Mouse (Mus musculus) MEL (cell line): ENCODE results near the gene Ppp1r14d. TPM values are rescaled to one million over a fixed set of nuclear protein-coding genes. Genes with fewer than 3 reads are reported as not detected.

Source experiments
- DNase-seq: peaks from one replicate; pipeline ENCODE4 v3.0.0; 2011; ENCODE audit warnings: low read depth, low spot score
- H3K27ac ChIP-seq: 2 replicates; pipeline ENCODE4 v1.5.1; 2012; ENCODE audit warnings: low read depth, mild to moderate bottlenecking, control low read depth, low read length, moderate library complexity; ENCODE audit not compliant: control insufficient read depth
- H3K27me3 ChIP-seq, 2 experiments: fragments of 150-350 bp in 1 of 2; sonication (generic) in 1 of 2; 2 replicates each; pipeline ENCODE4 v1.6.1; 2012; ENCODE audit warnings: low read length in 2 of 2, mild to moderate bottlenecking in 2 of 2, improper control_type of control experiment in 1 of 2, moderate library complexity in 1 of 2; ENCODE audit not compliant: insufficient read depth in 2 of 2, control insufficient read depth in 1 of 2
- H3K36me3 ChIP-seq, 2 experiments: 2 replicates each; pipeline ENCODE4 v1.6.1; 2012 to 2014; ENCODE audit warnings: low read length in 2 of 2, improper control_type of control experiment in 1 of 2, inconsistent platforms in 1 of 2, mild to moderate bottlenecking in 1 of 2; ENCODE audit not compliant: insufficient read depth in 2 of 2, control insufficient read depth in 1 of 2
- H3K4me1 ChIP-seq, 2 experiments: fragments of 150-350 bp in 1 of 2; sonication (generic) in 1 of 2; 2 replicates each; pipeline ENCODE4 v1.6.1; 2012; ENCODE audit warnings: low read length in 2 of 2, improper control_type of control experiment in 1 of 2, mild to moderate bottlenecking in 1 of 2; ENCODE audit not compliant: insufficient read depth in 2 of 2, control insufficient read depth in 1 of 2
- H3K4me3 ChIP-seq, 2 experiments: fragments of 150-350 bp in 1 of 2; sonication (generic) in 1 of 2; 2 replicates each; pipeline ENCODE4 v1.5.1; 2012; ENCODE audit warnings: low read depth in 2 of 2, low read length in 2 of 2, mild to moderate bottlenecking in 2 of 2, moderate library complexity in 2 of 2, control low read depth in 1 of 2, improper control_type of control experiment in 1 of 2; ENCODE audit not compliant: control insufficient read depth in 1 of 2, insufficient read depth in 1 of 2
- H3K79me2 ChIP-seq: 2 replicates; pipeline ENCODE4 v1.6.1; 2012; ENCODE audit warnings: mild to moderate bottlenecking, low read length, moderate library complexity; ENCODE audit not compliant: control insufficient read depth, poor library complexity, insufficient read depth
- H3K9ac ChIP-seq: 2 replicates; pipeline ENCODE4 v1.6.1; 2012; ENCODE audit warnings: low read depth, mild to moderate bottlenecking, control low read depth, low read length, moderate library complexity; ENCODE audit not compliant: control insufficient read depth, poor library complexity, severe bottlenecking
- H3K9me3 ChIP-seq: fragments of 150-350 bp; sonication (generic); replicated peaks from 2 replicates; pipeline ENCODE4 v1.6.1; 2012; ENCODE audit warnings: mild to moderate bottlenecking, low read length, improper control_type of control experiment, moderate library complexity; ENCODE audit not compliant: insufficient read depth
- CHD1 ChIP-seq: IDR thresholded peaks from 2 replicates; pipeline ENCODE4 v1.6.1; 2012; ENCODE audit warnings: low read depth, mild to moderate bottlenecking, inconsistent platforms, low read length, improper control_type of control experiment
- CHD2 ChIP-seq: IDR thresholded peaks from 2 replicates; pipeline ENCODE4 v1.6.1; 2011; ENCODE audit warnings: low read length, improper control_type of control experiment
- CTCF ChIP-seq, 3 experiments: IDR thresholded peaks in 2 of 3; conservative IDR thresholded peaks in 1 of 3; 2 replicates each; pipeline ENCODE4 v1.5.1; 2011 to 2012; ENCODE audit warnings: low read length in 3 of 3, low read depth in 2 of 3, mild to moderate bottlenecking in 2 of 3, improper control_type of control experiment in 1 of 3, inconsistent platforms in 1 of 3, mixed read lengths in 1 of 3, moderate library complexity in 1 of 3; ENCODE audit not compliant: control insufficient read depth in 1 of 3, insufficient read depth in 1 of 3, poor library complexity in 1 of 3, severe bottlenecking in 1 of 3
- ELF1 ChIP-seq: IDR thresholded peaks from 2 replicates; pipeline ENCODE4 v1.6.1; 2014; ENCODE audit warnings: low read depth, mild to moderate bottlenecking, inconsistent platforms, low read length, improper control_type of control experiment, moderate library complexity
- EP300 ChIP-seq, 2 experiments: IDR thresholded peaks; 2 replicates each; pipeline ENCODE4 v1.6.1; 2011; ENCODE audit warnings: improper control_type of control experiment in 2 of 2, low read length in 2 of 2, low read depth in 1 of 2, mild to moderate bottlenecking in 1 of 2
- GABPA ChIP-seq: IDR thresholded peaks from 2 replicates; pipeline ENCODE4 v1.6.1; 2012; ENCODE audit warnings: low read depth, mild to moderate bottlenecking, inconsistent platforms, low read length, improper control_type of control experiment, moderate library complexity
- HCFC1 ChIP-seq: IDR thresholded peaks from 2 replicates; pipeline ENCODE4 v1.6.1; 2012; ENCODE audit warnings: low read depth, mild to moderate bottlenecking, inconsistent platforms, low read length, improper control_type of control experiment, moderate library complexity
- JUND ChIP-seq: IDR thresholded peaks from 2 replicates; pipeline ENCODE4 v1.6.1; 2011; ENCODE audit warnings: low read depth, mild to moderate bottlenecking, improper control_type of control experiment, low read length
- KAT2A ChIP-seq: conservative IDR thresholded peaks from 2 replicates; pipeline ENCODE4 v1.6.1; 2012; ENCODE audit warnings: low read depth, low read length, improper control_type of control experiment, inconsistent platforms
- MAFK ChIP-seq: IDR thresholded peaks from 2 replicates; pipeline ENCODE4 v1.6.1; 2011; ENCODE audit warnings: low read depth, mild to moderate bottlenecking, low read length, improper control_type of control experiment, borderline replicate concordance
- MAX ChIP-seq: IDR thresholded peaks from 2 replicates; pipeline ENCODE4 v1.6.1; 2011; ENCODE audit warnings: low read length, improper control_type of control experiment
- MAZ ChIP-seq: IDR thresholded peaks from 2 replicates; pipeline ENCODE4 v1.6.1; 2012; ENCODE audit warnings: low read depth, mild to moderate bottlenecking, inconsistent platforms, low read length, improper control_type of control experiment
- MEF2A ChIP-seq: IDR thresholded peaks from 2 replicates; pipeline ENCODE4 v1.6.1; 2014; ENCODE audit warnings: low read depth, mild to moderate bottlenecking, inconsistent platforms, low read length, improper control_type of control experiment; ENCODE audit not compliant: poor library complexity, insufficient replicate concordance, severe bottlenecking; ENCODE audit errors: extremely low read depth
- MXI1 ChIP-seq: IDR thresholded peaks from 2 replicates; pipeline ENCODE4 v1.6.1; 2011; ENCODE audit warnings: mild to moderate bottlenecking, low read depth, low read length, improper control_type of control experiment
- MYB ChIP-seq: IDR thresholded peaks from 2 replicates; pipeline ENCODE4 v1.6.1; 2011; ENCODE audit warnings: mild to moderate bottlenecking, low read depth, low read length, improper control_type of control experiment
- MYC ChIP-seq: IDR thresholded peaks from 2 replicates; pipeline ENCODE4 v1.6.1; 2011; ENCODE audit warnings: low read depth, mild to moderate bottlenecking, low read length, improper control_type of control experiment, moderate library complexity
- NRF1 ChIP-seq: IDR thresholded peaks from 2 replicates; pipeline ENCODE4 v1.6.1; 2014; ENCODE audit warnings: low read depth, mild to moderate bottlenecking, inconsistent platforms, low read length, improper control_type of control experiment, moderate library complexity; ENCODE audit not compliant: poor library complexity, insufficient read depth, severe bottlenecking
- POLR2AphosphoS2 ChIP-seq: IDR thresholded peaks from 2 replicates; pipeline ENCODE4 v1.6.1; 2011; ENCODE audit warnings: low read length, improper control_type of control experiment
- RAD21 ChIP-seq: IDR thresholded peaks from 2 replicates; pipeline ENCODE4 v1.6.1; 2011; ENCODE audit warnings: mild to moderate bottlenecking, low read depth, low read length, improper control_type of control experiment
- SIN3A ChIP-seq: IDR thresholded peaks from 2 replicates; pipeline ENCODE4 v1.6.1; 2012; ENCODE audit warnings: low read length, improper control_type of control experiment, inconsistent platforms
- SMC3 ChIP-seq: IDR thresholded peaks from 2 replicates; pipeline ENCODE4 v1.6.1; 2011; ENCODE audit warnings: low read depth, low read length, improper control_type of control experiment
- TAL1 ChIP-seq: IDR thresholded peaks from 2 replicates; pipeline ENCODE4 v1.6.1; 2012; ENCODE audit warnings: mild to moderate bottlenecking, inconsistent platforms, low read length, moderate library complexity, mixed read lengths
- TBP ChIP-seq: IDR thresholded peaks from 2 replicates; pipeline ENCODE4 v1.8.0; 2011; ENCODE audit warnings: low read depth, low read length, improper control_type of control experiment
- TCF12 ChIP-seq: IDR thresholded peaks from 2 replicates; pipeline ENCODE4 v1.6.1; 2014; ENCODE audit warnings: low read depth, mild to moderate bottlenecking, inconsistent platforms, low read length, improper control_type of control experiment, moderate library complexity
- UBTF ChIP-seq: IDR thresholded peaks from 2 replicates; pipeline ENCODE4 v1.6.1; 2012; ENCODE audit warnings: low read depth, mild to moderate bottlenecking, inconsistent platforms, low read length, improper control_type of control experiment, moderate library complexity, borderline replicate concordance; ENCODE audit not compliant: insufficient read depth
- USF1 ChIP-seq: IDR thresholded peaks from 2 replicates; pipeline ENCODE4 v1.6.1; 2014; ENCODE audit warnings: low read depth, mild to moderate bottlenecking, inconsistent platforms, low read length, improper control_type of control experiment, moderate library complexity
- ZC3H11A ChIP-seq: IDR thresholded peaks from 2 replicates; pipeline ENCODE4 v1.6.1; 2012; ENCODE audit warnings: low read depth, mild to moderate bottlenecking, inconsistent platforms, low read length, improper control_type of control experiment
- ZKSCAN1 ChIP-seq: IDR thresholded peaks from 2 replicates; pipeline ENCODE4 v1.6.1; 2012; ENCODE audit warnings: low read depth, mild to moderate bottlenecking, inconsistent platforms, low read length, improper control_type of control experiment, moderate library complexity
- ZMIZ1 ChIP-seq: IDR thresholded peaks from 2 replicates; pipeline ENCODE4 v1.6.1; 2012; ENCODE audit warnings: low read depth, mild to moderate bottlenecking, inconsistent platforms, low read length, improper control_type of control experiment, moderate library complexity
- polyA plus RNA-seq, 2 experiments: library from polyadenylated mRNA; stranded (reverse) in 1 of 2; unstranded in 1 of 2; fragments of >175 nt in 1 of 2; fragments of >200 nt in 1 of 2; gene quantifications; 2 replicates each; pipeline versions ENCODE4 v1.2.1 to v1.2.4; 2012; ENCODE audit warnings: low replicate concordance in 2 of 2, low read depth in 1 of 2; ENCODE audit not compliant: insufficient read length in 2 of 2, insufficient read depth in 1 of 2, missing spikeins in 1 of 2
- total RNA-seq: library from RNA; depleted of rRNA; stranded (reverse); fragments of 300-350 nt; gene quantifications from 2 replicates; pipeline ENCODE4 v1.2.3, GENCODE M21; 2012

Gene Ppp1r14d
- total and polyA plus RNA-seq, 3 experiments = not detected

DNA sequence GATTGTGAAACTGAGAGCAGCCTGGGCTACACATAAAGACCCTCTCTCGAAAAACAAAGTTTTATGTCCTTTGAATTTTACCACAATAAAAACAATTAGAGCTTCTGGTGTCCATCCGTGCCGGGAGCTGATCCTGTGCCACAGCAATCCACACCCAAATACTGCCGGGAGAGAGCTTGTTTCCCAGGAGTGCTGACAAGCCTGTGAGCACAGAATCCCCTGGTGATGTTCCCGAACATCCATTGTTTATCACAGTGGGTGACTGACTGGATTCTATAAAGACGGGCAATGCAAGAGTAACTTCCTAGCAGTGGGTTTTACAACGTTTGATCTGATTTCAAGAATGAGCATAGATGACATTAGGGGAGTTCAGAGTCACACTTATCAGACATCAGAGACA is 25.3 kb upstream of the Ppp1r14d start:
- peaks cover 3% of the 10 kb centered on the region in 2 experiments; a peak in 3 of 4 replicates for H3K27me3 ChIP-seq
- H3K9ac ChIP-seq = no peak overlapping the region
- H3K79me2 ChIP-seq = no peaks in the 10 kb centered on the region
- no peak for TF ChIP-seq KAT2A
- TF ChIP-seq MYB = no peak
- TF ChIP-seq MAZ = no peak
- no peak for TF ChIP-seq NRF1
- no peak for TF ChIP-seq MYC
- no peak for TF ChIP-seq HCFC1
- TF ChIP-seq TAL1 = no peak
- no peak for TF ChIP-seq SIN3A
- TF ChIP-seq MEF2A = no peak
- no peak overlapping the region for H3K4me3 ChIP-seq
- DNase-seq = no peak
- H3K36me3 ChIP-seq = peaks cover 0 to 4% of the 10 kb centered on the region in 2 experiments; a peak in 2 of 4 replicates
- peaks cover 0 to 9% of the 10 kb centered on the region in 2 experiments; a peak in 2 of 4 replicates for H3K4me1 ChIP-seq
- H3K27ac ChIP-seq = no peak overlapping the region
- H3K9me3 ChIP-seq = no peaks in the 10 kb centered on the region

GRCm38 (mm10) chr2:119250826-119251478 is 21.2 kb upstream of the Ppp1r14d start:
- peak overlapping the region; percentile 41 for H3K9ac ChIP-seq
- DNase-seq = peak; percentile 91
- peak overlapping the region; percentile 30 to 48; a peak in 3 of 4 replicates for H3K4me3 ChIP-seq
- TF ChIP-seq TCF12 = 0 out of 2 replicates have a peak, but pooled peaks have one; percentile 16
- no peak for TF ChIP-seq JUND
- TF ChIP-seq CHD1 = no peak
- TF ChIP-seq MXI1 = peak; percentile 53; the same call in 1 of the 2 replicates
- TF ChIP-seq MYC = no peak
- TF ChIP-seq USF1 = no peak
- TF ChIP-seq RAD21 = peak; percentile 72
- TF ChIP-seq MAX = no peak
- peak; percentile 90 to 97 (median 91) for TF ChIP-seq CTCF (IDR thresholded peaks at IDR 0.05 in 2 of 3, conservative IDR thresholded peaks at IDR 0.05 in 1 of 3; ENCODE audit: control insufficient read depth in 1 of 3, insufficient read depth in 1 of 3, low read depth in 2 of 3, low read length in 3 of 3, poor library complexity in 1 of 3, severe bottlenecking in 1 of 3)
- peak; percentile 90 for TF ChIP-seq SMC3
- TF ChIP-seq EP300 (IDR thresholded peaks at IDR 0.05; ENCODE audit: low read depth in 1 of 2, low read length in 2 of 2) = peak; percentile 45 to 49; a peak in 1 of 4 replicates
- TF ChIP-seq ZMIZ1 = no peak
- no peak for TF ChIP-seq KAT2A
- no peak for TF ChIP-seq ZKSCAN1
- TF ChIP-seq POLR2AphosphoS2 = no peak
- 0 out of 2 replicates have a peak, but pooled peaks have one; percentile 22 for TF ChIP-seq MAFK
- peak; percentile 70; the same call in 1 of the 2 replicates for TF ChIP-seq GABPA
- no peak for TF ChIP-seq UBTF
- no peak for TF ChIP-seq MAZ
- peak; percentile 69 for TF ChIP-seq SIN3A
- TF ChIP-seq HCFC1 = no peak
- peak; percentile 68 for TF ChIP-seq ZC3H11A
- no peak for TF ChIP-seq CHD2
- TF ChIP-seq ELF1 = no peak
- 0 out of 2 replicates have a peak, but pooled peaks have one; percentile 40 for TF ChIP-seq TBP

More at GRCm38 (mm10) chr2:119250826-119251478, 21.2 kb upstream of the Ppp1r14d start:
- Histone ChIP-seq H3K36me3 (peaks cover 0 to 4% of the 10 kb centered on the region in 2 experiments; a peak in 2 of 4 replicates), H3K27ac (no peak overlapping the region; the same call in 1 of the 2 replicates), H3K79me2 (no peaks in the 10 kb centered on the region), H3K4me1 (peaks cover 0 to 9% of the 10 kb centered on the region in 2 experiments; a peak in 2 of 4 replicates), H3K9me3 (no peaks in the 10 kb centered on the region), H3K27me3 (peaks cover 0 to 3% of the 10 kb centered on the region in 2 experiments; a peak in 2 of 4 replicates)
